Mouse (Mus musculus) layer of hippocampus, adult 9-10 months (tissue): ENCODE data around the gene Npnt.

Experiments
- DNase-seq: peaks from one replicate; pipeline ENCODE4 v3.0.0; 2022; ENCODE audit warnings: low spot score

Npnt gene

DNA sequence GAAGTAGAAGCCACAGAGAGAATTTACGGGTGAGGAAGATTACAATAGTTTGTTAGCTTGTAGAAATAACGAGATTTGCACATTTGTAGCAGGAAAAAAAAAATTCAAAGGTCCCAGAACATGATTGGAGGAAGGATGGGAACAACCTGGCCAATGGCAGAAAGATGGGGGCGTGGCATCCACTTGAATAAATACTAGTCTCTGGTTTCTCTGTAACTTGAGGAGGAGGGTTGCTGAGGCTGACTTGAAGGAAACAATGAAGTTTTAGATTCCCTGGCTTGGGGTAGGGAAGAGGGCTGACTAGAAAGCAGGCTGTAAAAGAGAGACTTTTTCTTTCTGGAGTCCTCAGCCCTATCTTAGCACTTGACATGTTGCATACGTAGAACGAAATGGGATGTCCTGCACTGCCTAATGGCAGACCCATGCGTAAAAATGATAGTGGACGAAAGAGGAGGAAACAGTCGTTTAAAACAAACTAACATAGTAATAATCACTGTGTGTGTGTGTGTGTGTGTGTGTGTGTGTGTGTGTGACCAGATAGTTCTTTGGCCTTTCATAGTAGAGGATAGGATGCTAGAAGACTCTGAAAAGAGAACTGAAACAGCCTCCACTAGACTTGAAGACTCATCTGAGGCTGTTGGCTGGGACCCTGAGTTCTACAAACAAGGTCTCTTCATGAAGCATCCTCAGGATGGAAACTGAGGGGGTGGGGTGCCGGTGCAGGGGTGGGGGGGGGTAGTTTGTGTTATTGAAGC is 94.5 kb downstream of the Npnt start:
- no peak for DNase-seq

DNA sequence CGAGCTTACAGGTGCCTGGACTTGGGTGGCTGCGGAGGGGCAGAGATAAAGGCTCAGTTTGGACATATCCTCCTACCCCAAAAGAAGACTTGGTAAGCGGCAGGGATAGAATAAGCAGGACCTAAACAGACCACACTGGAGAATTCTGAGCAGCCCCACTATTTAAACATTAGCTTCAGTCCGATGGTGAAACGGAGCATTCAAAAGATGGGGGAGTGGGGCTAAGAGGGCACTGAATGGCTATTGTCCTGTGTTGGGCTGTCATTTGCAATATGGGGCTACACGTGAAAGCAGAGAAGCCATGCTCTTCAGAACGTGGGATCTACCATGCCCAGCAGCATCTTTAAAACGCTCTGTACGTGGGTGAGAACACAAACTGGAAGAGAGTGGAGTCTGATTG is 95.8 kb downstream of the Npnt start:
- no peak for DNase-seq

DNA sequence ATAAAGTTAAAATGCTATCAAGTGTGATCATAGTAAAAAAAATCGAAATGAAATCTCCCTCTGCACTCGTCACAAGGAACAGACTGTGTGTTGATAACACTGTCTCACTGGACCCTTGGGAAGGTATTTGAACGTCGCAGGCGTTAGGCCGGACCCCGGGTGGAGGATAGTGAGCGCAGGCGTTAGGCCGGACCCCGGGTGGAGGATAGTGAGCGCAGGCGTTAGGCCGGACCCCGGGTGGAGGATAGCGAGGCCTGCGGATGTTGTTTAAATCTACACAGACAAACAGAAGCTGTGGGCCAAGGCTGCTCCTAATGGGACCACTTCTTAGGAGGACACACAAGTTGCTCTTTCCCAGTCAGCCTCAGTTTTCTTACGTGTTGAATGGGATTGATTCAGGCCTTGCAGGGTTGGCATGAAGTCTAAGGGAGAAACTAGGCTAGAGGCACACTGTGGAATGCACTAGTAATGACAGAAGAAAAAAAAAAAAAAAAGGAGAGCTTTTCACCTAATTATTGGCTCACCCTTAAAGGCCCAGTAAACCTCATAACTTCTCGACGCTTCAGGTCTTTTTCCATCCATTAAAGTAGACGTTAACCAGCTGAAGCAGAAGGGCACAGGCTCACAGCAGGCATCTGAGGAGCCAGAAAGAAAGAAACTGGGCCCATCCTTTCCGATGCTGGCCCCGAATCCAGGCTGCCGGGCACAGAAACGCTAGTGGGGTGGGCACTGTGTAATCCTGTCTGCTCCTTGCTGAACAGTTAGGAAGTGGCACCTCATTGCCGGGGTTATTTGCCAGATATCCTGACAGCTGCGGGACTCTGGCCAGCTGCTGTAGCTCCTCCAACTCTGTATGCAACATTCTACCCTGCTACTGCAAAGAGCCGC is 98.0 kb downstream of the Npnt start:
- no peak for DNase-seq

DNA sequence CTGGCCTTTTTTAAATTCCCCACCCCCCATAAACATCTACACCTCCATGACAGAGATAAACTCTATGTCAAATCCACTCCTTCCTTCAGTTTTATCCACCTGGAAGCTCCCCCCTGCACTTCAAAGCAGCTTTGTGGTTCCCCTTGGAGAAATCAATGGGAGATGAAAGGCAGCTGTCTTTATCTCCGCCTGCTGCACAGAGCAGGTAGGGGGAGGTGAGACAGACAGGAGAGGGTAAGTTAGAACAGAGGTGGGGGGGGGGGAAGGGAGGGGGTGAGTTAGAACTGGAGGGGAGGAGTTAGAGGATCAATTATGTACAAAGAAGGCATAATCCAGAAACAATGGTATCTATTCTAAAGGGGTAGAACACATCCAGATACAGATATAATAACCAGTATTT is 98.7 kb downstream of the Npnt start:
- no peak for DNase-seq

DNA sequence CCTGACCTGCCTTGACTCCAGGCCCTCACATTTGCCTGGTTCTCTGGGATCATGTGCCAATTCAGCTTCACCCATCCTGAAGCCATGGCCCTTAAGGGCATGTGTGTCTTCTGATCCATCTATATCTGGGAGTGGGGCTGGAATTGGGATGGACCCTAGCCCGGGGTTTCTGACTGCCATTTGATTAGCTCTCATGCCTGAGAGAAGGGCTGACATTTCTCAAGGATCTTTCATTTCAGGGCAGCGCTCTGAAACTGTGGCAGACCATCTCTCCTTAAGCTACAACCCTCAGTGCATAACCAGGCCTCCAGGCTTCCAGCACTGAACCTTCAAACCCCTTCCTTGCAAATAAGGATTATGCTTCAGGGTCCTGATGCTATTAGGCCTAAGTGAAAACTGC is 99.7 kb downstream of the Npnt start:
- DNase-seq = no peak

DNA sequence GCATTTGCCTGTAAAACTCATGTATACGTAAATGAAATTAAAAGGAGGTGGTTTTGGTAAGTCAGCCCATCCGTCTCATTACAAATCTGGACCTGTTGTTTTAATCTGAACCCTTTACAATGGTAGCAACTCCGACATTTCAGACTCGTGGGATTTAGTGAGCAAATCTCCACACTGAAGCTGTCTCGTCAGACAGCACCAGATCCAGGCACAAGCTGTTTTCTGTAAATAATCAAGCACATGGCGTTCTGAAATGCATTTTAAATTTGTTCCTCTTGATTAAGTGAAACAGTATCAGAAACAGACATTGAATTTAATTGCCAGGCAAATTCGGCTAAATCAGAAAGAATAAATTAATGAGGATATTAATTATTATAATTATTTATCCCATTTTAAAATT is 100.4 kb downstream of the Npnt start:
- DNase-seq = no peak

DNA sequence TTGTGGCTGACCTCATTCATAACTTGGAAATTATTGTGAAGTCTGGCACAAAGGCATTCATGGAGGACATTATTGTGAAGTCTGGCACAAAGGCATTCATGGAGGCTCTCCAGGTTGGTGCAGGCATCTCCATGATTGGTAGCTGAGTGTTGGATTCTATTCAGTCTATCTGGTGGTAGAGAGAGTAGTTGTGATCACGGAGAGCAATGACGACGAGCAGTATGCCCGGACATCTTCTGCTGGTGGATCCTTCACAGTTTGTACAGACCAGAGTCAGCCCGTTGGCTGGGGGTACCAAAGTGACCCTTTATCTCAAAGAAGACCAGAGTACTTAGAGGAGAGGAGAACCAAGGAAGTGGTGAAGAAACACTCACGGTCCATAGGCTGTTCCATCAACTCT is 107.4 kb downstream of the Npnt start:
- no peak for DNase-seq

DNA sequence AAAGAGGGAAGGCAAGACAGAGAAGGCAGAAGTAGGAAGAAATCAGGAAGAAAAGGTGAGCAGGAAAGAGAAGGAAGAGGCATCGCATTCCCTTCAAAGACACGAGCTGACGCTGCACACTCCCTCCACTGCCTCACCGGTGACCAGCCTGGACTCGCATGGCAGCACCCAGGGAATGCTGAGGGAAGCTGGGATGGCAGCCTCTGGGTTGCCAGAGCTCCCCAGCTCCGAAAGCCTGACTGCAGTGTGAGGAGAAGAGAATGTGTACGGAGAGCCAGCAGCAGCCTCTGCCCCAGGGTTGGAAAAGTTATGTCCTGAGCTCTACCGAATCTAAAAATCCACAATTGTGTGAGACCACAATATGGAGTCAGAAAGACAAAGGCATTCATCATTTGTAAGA is 110.6 kb downstream of the Npnt start:
- DNase-seq = no peak

DNA sequence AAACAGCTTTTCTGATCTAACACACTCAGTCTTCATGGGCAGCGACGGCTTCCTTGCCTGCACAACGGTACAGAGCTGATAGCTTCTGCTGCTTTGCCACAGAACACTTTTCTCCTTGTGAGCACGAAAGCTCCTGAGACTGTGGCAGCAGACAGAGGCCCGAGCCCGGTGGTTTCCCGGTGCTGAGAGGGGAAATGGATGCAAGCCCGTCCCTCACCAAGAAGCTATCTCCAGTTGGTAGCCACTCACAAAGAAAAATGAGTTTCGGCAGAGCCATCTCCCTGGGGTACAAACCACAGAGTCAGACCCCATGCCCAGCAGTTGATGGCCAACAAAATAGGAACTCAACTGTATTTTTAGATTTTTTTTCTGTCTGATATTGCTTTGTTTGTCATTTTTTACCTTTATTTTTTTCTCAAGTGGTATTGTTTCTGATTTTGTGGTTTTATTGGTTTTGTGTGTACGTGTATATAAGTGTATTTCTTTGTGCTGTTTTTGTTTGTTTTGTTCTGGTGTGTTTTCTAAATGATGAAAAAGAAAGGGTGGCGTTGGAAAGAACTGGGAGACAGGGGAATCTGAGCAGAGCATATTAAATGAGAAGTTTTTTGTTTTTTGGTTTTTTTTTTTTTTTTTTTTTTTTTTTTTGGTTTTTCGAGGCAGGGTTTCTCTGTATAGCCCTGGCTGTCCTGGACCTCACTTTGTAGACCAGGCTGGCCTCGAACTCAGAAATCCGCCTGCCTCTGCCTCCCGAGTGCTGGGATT is 111.3 kb downstream of the Npnt start:
- no peak for DNase-seq

DNA sequence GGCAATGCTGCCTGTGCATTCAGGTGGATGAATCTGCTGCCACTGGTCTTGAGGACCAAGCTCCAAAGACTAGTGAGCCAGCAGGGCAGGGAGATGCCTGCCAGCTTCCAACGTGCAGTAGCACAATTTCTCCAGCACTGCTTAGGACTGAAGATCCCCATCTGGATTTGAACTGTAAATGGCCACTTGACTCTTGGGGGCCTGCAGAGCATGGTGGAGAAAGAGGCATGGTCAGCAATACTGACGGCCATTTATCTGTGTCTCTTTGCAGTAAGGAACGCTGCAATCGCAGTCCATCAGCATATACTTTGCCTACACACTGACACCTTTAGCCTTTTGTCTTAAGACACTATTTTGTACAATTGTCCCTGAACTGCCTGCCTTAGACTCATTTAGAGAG is 113.0 kb downstream of the Npnt start:
- no peak for DNase-seq

DNA sequence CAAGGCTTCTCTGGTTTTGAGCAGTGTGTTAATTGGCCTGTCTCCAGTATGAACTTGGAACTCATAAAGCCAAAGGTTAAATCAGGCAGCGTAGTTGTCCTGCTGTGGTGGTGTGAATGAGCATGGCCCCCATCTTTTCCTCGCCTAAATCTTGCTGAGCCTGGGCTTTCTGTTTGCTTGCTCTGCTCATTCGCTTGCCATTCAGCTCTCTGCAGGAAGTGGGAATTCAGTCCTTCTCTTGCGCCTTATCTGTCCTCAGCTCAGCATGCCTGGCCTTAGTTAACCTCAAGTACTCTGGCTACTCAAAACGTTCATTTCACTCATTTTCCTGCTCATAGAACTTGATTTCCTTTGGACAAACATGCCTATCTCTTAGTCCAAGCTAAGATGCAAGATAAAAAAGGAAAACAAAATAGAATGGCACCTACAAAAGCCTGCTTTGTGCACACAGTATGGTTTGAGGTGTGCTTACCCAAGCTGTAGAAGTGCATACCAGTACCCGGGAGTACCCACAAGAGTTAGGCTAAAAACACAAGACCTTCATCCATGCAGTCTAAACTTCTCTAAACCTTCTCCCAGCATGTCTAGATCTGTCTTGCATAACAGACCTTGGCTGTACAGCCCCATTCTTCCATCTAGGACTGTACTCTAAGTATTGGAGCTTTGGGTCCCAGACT is 114.8 kb downstream of the Npnt start:
- no peak for DNase-seq
